Mouse (Mus musculus) myocyte (in vitro differentiated cells): ENCODE results near the gene Hal.

ENCODE experiments used
- CEBPB ChIP-seq: IDR thresholded peaks from 2 replicates; pipeline ENCODE4 v1.6.1; 2011; ENCODE audit warnings: mild to moderate bottlenecking, moderate library complexity; ENCODE audit not compliant: poor library complexity, insufficient read depth, severe bottlenecking
- E2F4 ChIP-seq: IDR thresholded peaks from one replicate; pipeline ENCODE4 v1.6.1; 2011; ENCODE audit warnings: mild to moderate bottlenecking, control low read depth, moderate library complexity; ENCODE audit not compliant: insufficient read depth
- POLR2A ChIP-seq: IDR thresholded peaks from one replicate; pipeline ENCODE4 v1.6.1; 2011; ENCODE audit warnings: low read depth, mild to moderate bottlenecking, control low read depth, moderate library complexity; ENCODE audit not compliant: insufficient read length
- SRF ChIP-seq: IDR thresholded peaks from one replicate; pipeline ENCODE4 v1.6.1; 2011; ENCODE audit warnings: low read depth; ENCODE audit not compliant: control insufficient read depth, insufficient read length
- USF1 ChIP-seq: IDR thresholded peaks from one replicate; pipeline ENCODE4 v1.6.1; 2011; ENCODE audit warnings: low read depth, mild to moderate bottlenecking, control low read depth, moderate library complexity

DNA sequence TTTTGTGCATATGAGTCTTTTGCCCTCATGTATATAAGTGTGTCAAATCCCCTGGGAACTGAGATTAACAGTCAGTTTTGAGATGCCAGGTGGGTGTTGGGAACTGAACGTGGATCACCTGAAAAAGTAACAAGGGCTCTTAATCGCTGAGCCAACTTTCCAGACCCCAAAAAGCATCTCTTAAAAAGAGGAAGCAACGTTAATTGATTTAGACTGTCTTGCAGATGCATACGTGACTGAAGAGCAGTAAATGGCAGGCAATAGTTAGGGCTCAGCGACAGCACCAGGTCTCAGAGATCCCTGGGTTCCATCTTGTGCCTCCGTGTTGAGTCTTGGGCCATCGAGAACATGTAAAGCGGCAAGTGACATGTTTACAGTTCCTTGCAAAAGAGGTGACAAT is 64.0 kb downstream of the Hal start:
- TF ChIP-seq USF1 (no peak), E2F4 (no peak), POLR2A (no peak), CEBPB (no peak), SRF (no peak)
